Mouse (Mus musculus) heart, embryonic 16.5 days (tissue): Measurements from ENCODE around the gene Ajm1. TPM values are rescaled to one million over a fixed set of nuclear protein-coding genes. Genes with fewer than 3 reads are reported as not detected.

Source experiments
- ATAC-seq: fragments of 200-750 bp; cut with Nextera tagmentation; replicated peaks from 2 replicates; pipeline ENCODE4 v1.8.0; 2017; ENCODE audit warnings: moderate number of reproducible peaks; ENCODE audit not compliant: insufficient read depth, low FRiP score; ENCODE audit errors: extremely low read depth
- H3K27ac ChIP-seq: fragments of 300-500 bp; sonication (generic); 2 replicates; pipeline ENCODE4 v1.5.1; 2014; ENCODE audit warnings: mild to moderate bottlenecking, low read length, control low read depth, moderate library complexity
- H3K27me3 ChIP-seq: fragments of 300-500 bp; sonication (generic); 2 replicates; pipeline ENCODE4 v1.6.1; 2014; ENCODE audit warnings: low read length, mixed read lengths; ENCODE audit not compliant: control insufficient read depth, insufficient read depth
- H3K36me3 ChIP-seq: fragments of 300-500 bp; sonication (generic); 2 replicates; pipeline ENCODE4 v1.6.1; 2014; ENCODE audit not compliant: control insufficient read depth, insufficient read depth
- H3K4me1 ChIP-seq: fragments of 300-500 bp; sonication (generic); 2 replicates; pipeline ENCODE4 v1.6.1; 2014; ENCODE audit warnings: low read length, mixed read lengths; ENCODE audit not compliant: control insufficient read depth, insufficient read depth
- H3K4me2 ChIP-seq: fragments of 300-500 bp; sonication (generic); 2 replicates; pipeline ENCODE4 v1.6.1; 2014; ENCODE audit warnings: low read depth, mild to moderate bottlenecking, control low read depth, low read length
- H3K4me3 ChIP-seq: fragments of 300-500 bp; sonication (generic); 2 replicates; pipeline ENCODE4 v1.5.1; 2014; ENCODE audit warnings: mild to moderate bottlenecking, control low read depth, low read length
- H3K9ac ChIP-seq: fragments of 300-500 bp; sonication (generic); 2 replicates; pipeline ENCODE4 v1.6.1; 2014; ENCODE audit warnings: low read length, control low read depth
- H3K9me3 ChIP-seq: fragments of 300-500 bp; sonication (generic); replicated peaks from 2 replicates; pipeline ENCODE4 v1.6.1; 2016; ENCODE audit warnings: low read length; ENCODE audit not compliant: control insufficient read depth
- WGBS: fragments of 180-500 bp; shearing (Covaris S2); extraction: QIAGEN DNeasy Blood & Tissue Kit; methylation state at CpG from one replicate; pipeline ENCODE4 v1.1.7; 2014; 5-methylcytosine and 5-hydroxymethylcytosine counted together
- polyA plus RNA-seq: library from polyadenylated mRNA; unstranded; fragments of >200 nt; fragmentation: Nextera tagmentation; extraction: Ambion mirVana; gene quantifications from 2 replicates; pipeline ENCODE4 v1.2.1, GENCODE M21; 2015

Ajm1 gene
- polyA plus RNA-seq, 1 experiment from 2014 or later, result 0.05 TPM

- peak overlapping the region; percentile 91 for H3K27ac ChIP-seq
- H3K4me3 ChIP-seq, result peak overlapping the region; percentile 60
- H3K27me3 ChIP-seq, result peaks cover 31% of the 10 kb centered on the region
- peaks cover 32% of the 10 kb centered on the region for H3K4me1 ChIP-seq
- H3K36me3 ChIP-seq, result peaks cover 7% of the 10 kb centered on the region; the same call in 1 of the 2 replicates
- WGBS, result 14% methylated on average over 11 of the region's 11 CpGs
- H3K9ac ChIP-seq, result peak overlapping the region; percentile 72
- no peaks in the 10 kb centered on the region for H3K9me3 ChIP-seq
- no peak for ATAC-seq
- peak overlapping the region; percentile 82 for H3K4me2 ChIP-seq
These were observed 7.4 kb downstream of the Ajm1 start for GRCm38 (mm10) chr2:25574136-25574535.

GRCm38 (mm10) chr2:25573068-25573467, 8.5 kb downstream of the Ajm1 start:
- Histone ChIP-seq H3K9ac (no peak overlapping the region), H3K4me1 (peaks cover 29% of the 10 kb centered on the region), H3K4me3 (no peak overlapping the region), H3K27me3 (peaks cover 20% of the 10 kb centered on the region), H3K4me2 (no peak overlapping the region), H3K9me3 (no peaks in the 10 kb centered on the region), H3K36me3 (peaks cover 13% of the 10 kb centered on the region), H3K27ac (no peak overlapping the region)
- no peak for ATAC-seq
- 83% methylated on average over 2 of the region's 2 CpGs for WGBS

GRCm38 (mm10) chr2:25571221-25571620, 10.3 kb downstream of the Ajm1 start:
- H3K4me2 ChIP-seq, result no peak overlapping the region
- H3K4me3 ChIP-seq, result no peak overlapping the region
- H3K36me3 ChIP-seq, result peaks cover 13% of the 10 kb centered on the region
- H3K9ac ChIP-seq, result no peak overlapping the region
- H3K9me3 ChIP-seq, result no peaks in the 10 kb centered on the region
- H3K27me3 ChIP-seq, result peaks cover 1% of the 10 kb centered on the region
- 83% methylated on average over 4 of the region's 4 CpGs for WGBS
- no peak overlapping the region for H3K27ac ChIP-seq
- no peak for ATAC-seq
- H3K4me1 ChIP-seq, result peaks cover 20% of the 10 kb centered on the region

GRCm38 (mm10) chr2:25569323-25569722, 12.2 kb downstream of the Ajm1 start:
- 94% methylated on average over 3 of the region's 3 CpGs for WGBS
- Histone ChIP-seq H3K9me3 (no peaks in the 10 kb centered on the region), H3K9ac (no peak overlapping the region), H3K27me3 (no peaks in the 10 kb centered on the region), H3K4me2 (no peak overlapping the region), H3K36me3 (peaks cover 19% of the 10 kb centered on the region), H3K4me3 (no peak overlapping the region), H3K4me1 (peaks cover 14% of the 10 kb centered on the region), H3K27ac (no peak overlapping the region)
- ATAC-seq, result no peak

GRCm38 (mm10) chr2:25568473-25569019, 13.0 kb downstream of the Ajm1 start:
- H3K4me2 ChIP-seq, result no peak overlapping the region
- H3K4me3 ChIP-seq, result no peak overlapping the region
- WGBS, result 82% methylated on average over 6 of the region's 6 CpGs
- peaks cover 23% of the 10 kb centered on the region for H3K36me3 ChIP-seq
- H3K4me1 ChIP-seq, result peaks cover 8% of the 10 kb centered on the region
- no peaks in the 10 kb centered on the region for H3K9me3 ChIP-seq
- no peak overlapping the region for H3K27ac ChIP-seq
- no peak for ATAC-seq
- no peak overlapping the region for H3K9ac ChIP-seq
- H3K27me3 ChIP-seq, result no peaks in the 10 kb centered on the region

GRCm38 (mm10) chr2:25566558-25566957, 15.0 kb downstream of the Ajm1 start:
- H3K27me3 ChIP-seq, result no peaks in the 10 kb centered on the region
- 72% methylated on average over 6 of the region's 6 CpGs for WGBS
- no peaks in the 10 kb centered on the region for H3K9me3 ChIP-seq
- H3K36me3 ChIP-seq, result peaks cover 32% of the 10 kb centered on the region
- H3K9ac ChIP-seq, result no peak overlapping the region
- no peak overlapping the region for H3K27ac ChIP-seq
- H3K4me1 ChIP-seq, result no peaks in the 10 kb centered on the region
- H3K4me2 ChIP-seq, result no peak overlapping the region
- no peak for ATAC-seq
- H3K4me3 ChIP-seq, result no peak overlapping the region

- no peak overlapping the region for H3K27ac ChIP-seq
- H3K4me2 ChIP-seq, result no peak overlapping the region
- no peak overlapping the region for H3K4me3 ChIP-seq
- H3K4me1 ChIP-seq, result no peaks in the 10 kb centered on the region
- peaks cover 39% of the 10 kb centered on the region for H3K36me3 ChIP-seq
- no peak overlapping the region for H3K9ac ChIP-seq
- no peaks in the 10 kb centered on the region for H3K27me3 ChIP-seq
- no peak for ATAC-seq
- no peaks in the 10 kb centered on the region for H3K9me3 ChIP-seq
- 83% methylated on average over 8 of the region's 8 CpGs for WGBS
These were observed 15.8 kb downstream of the Ajm1 start for GRCm38 (mm10) chr2:25565741-25566140.

GRCm38 (mm10) chr2:25561946-25562345, 19.6 kb downstream of the Ajm1 start:
- WGBS, result 75% methylated on average over 9 of the region's 9 CpGs
- no peak overlapping the region for H3K9ac ChIP-seq

GRCm38 (mm10) chr2:25560551-25560950, 21.0 kb downstream of the Ajm1 start:
- Histone ChIP-seq H3K27me3 (no peaks in the 10 kb centered on the region), H3K4me3 (no peak overlapping the region), H3K9ac (no peak overlapping the region), H3K4me1 (peaks cover 18% of the 10 kb centered on the region), H3K9me3 (no peaks in the 10 kb centered on the region), H3K27ac (no peak overlapping the region), H3K4me2 (no peak overlapping the region), H3K36me3 (peaks cover 34% of the 10 kb centered on the region)
- no peak for ATAC-seq
- WGBS, result 84% methylated on average over 8 of the region's 8 CpGs

More at GRCm38 (mm10) chr2:25561946-25562345, 19.6 kb downstream of the Ajm1 start:
- no peaks in the 10 kb centered on the region for H3K9me3 ChIP-seq
- no peak overlapping the region for H3K27ac ChIP-seq
- peaks cover 14% of the 10 kb centered on the region for H3K4me1 ChIP-seq
- no peak overlapping the region for H3K4me2 ChIP-seq
- H3K36me3 ChIP-seq, result peaks cover 34% of the 10 kb centered on the region
- no peaks in the 10 kb centered on the region for H3K27me3 ChIP-seq
- ATAC-seq, result no peak
- no peak overlapping the region for H3K4me3 ChIP-seq
